Mouse (Mus musculus) cerebellum, adult 11 months (tissue): ENCODE measurements around the gene Rhcg.

Experiments
- DNase-seq: peaks from one replicate; pipeline ENCODE4 v3.0.0; 2022

Gene Rhcg

DNA sequence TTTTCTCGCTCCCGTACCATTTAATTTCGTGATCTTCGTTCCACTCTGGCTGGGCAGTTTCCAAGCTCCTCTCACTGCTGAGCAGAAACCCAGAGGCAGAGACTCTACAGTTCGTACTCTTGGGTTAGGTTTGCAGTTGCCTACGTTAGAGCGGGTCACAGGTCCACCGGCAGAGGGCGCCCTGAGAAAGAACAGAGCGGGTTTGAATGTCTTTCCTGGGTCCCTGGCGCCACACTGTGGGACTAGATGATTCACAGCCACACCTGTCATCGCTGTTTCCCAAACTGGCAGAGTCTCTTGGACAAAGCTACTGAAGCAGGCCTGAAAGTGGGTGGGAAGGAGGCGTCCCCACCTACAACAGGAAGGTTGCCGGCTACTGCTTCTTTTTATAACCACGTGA, 70.4 kb downstream of the Rhcg start:
- peak; percentile 93 for DNase-seq

DNA sequence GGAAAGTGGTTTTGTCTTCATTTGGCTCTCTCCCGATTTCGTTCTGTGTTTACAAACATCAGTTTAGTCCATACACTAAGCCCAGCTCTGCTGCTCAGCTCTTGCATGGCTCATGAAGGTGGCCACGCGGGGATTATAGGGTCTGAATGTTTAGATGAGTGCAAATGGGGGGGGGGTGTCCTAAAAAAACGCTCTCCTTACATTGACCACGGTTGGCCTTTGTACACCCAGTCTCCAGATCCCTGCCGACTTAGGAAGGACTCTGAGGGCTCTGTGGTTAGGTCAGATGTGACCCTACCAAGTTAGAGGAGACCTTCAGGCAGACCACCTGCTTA, 72.4 kb downstream of the Rhcg start:
- no peak for DNase-seq

DNA sequence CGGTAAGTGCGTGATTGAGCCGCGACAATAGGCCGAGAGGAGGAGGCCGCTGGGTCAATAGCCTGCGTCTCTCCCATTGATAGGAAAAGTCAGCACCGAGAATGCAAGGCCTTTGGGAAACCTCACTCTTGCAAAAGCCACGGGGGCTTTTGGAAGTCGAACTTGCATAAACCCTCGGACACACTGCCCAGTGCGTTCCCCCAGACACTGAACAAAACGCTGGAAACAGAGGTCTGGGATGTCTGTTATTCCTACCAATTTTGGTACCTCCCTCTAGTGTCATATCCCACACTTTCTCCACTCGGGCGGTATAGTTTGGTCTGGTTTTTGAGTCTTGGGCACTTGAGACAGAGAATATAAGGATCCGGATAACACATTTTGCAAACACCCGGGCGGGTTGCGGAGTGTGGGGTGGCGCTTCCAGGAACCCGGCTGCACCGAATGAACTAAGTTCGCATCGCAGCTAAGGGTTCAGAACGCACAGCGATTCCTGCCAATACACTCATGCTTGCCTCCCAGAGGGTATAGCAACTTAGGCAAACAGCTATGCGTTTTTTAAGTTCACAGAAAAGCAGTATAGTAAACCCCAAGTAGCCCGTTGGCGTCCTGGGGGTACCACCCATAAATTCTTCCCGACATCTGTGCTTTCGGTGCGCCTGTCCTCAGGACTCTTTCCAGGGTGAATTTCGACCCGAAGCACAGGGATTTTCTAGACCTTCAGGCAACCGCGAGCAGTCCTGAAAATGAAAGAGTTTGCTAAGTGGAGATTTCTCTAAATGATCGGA, 73.0 kb downstream of the Rhcg start:
- DNase-seq: no peak
